Mouse (Mus musculus) midbrain, embryonic 16.5 days (tissue): Measurements from ENCODE around the gene Ogn. TPM values are rescaled to one million over a fixed set of nuclear protein-coding genes. Genes with fewer than 3 reads are reported as not detected.
"Not testable (repeated sequence)": the region's sequence is repeated elsewhere in the genome, so short reads cannot be mapped to it uniquely, and the experiment has no call there.

Source experiments
- ATAC-seq: fragments of 200-750 bp; cut with Nextera tagmentation; 2 replicates; pipeline ENCODE4 v1.8.0; 2017; ENCODE audit warnings: moderate TSS enrichment
- H3K27ac ChIP-seq: fragments of 300-500 bp; sonication (generic); 2 replicates; pipeline ENCODE4 v1.5.1; 2014; ENCODE audit warnings: mild to moderate bottlenecking, low read length, mixed read lengths
- H3K27me3 ChIP-seq: fragments of 300-500 bp; sonication (generic); 2 replicates; pipeline ENCODE4 v1.6.1; 2014; ENCODE audit warnings: low read depth, low read length, mixed read lengths; ENCODE audit not compliant: control insufficient read depth, insufficient read depth
- H3K36me3 ChIP-seq: fragments of 300-500 bp; sonication (generic); 2 replicates; pipeline ENCODE4 v1.6.1; 2014; ENCODE audit warnings: mild to moderate bottlenecking, low read length, moderate library complexity, mixed read lengths; ENCODE audit not compliant: control insufficient read depth, insufficient read depth
- H3K4me1 ChIP-seq: fragments of 300-500 bp; sonication (generic); 2 replicates; pipeline ENCODE4 v1.6.1; 2014; ENCODE audit warnings: mild to moderate bottlenecking, low read length, mixed read lengths; ENCODE audit not compliant: control insufficient read depth, insufficient read depth
- H3K4me2 ChIP-seq: fragments of 300-500 bp; sonication (generic); 2 replicates; pipeline ENCODE4 v1.6.1; 2014; ENCODE audit warnings: mild to moderate bottlenecking, low read length, mixed read lengths
- H3K4me3 ChIP-seq: fragments of 300-500 bp; sonication (generic); 2 replicates; pipeline ENCODE4 v1.5.1; 2014; ENCODE audit warnings: low read depth, mild to moderate bottlenecking, low read length, moderate library complexity, mixed read lengths
- H3K9ac ChIP-seq: fragments of 300-500 bp; sonication (generic); 2 replicates; pipeline ENCODE4 v1.6.1; 2014; ENCODE audit warnings: low read depth, low read length, mixed read lengths
- H3K9me3 ChIP-seq: fragments of 300-500 bp; sonication (generic); replicated peaks from 2 replicates; pipeline ENCODE4 v1.6.1; 2014; ENCODE audit warnings: mild to moderate bottlenecking, low read length, mixed read lengths; ENCODE audit not compliant: control insufficient read depth, poor library complexity, severe bottlenecking
- WGBS: fragments of 180-500 bp; shearing (Covaris S2); extraction: QIAGEN DNeasy Blood & Tissue Kit; methylation state at CpG from one replicate; pipeline ENCODE4 v1.1.7; 2014; 5-methylcytosine and 5-hydroxymethylcytosine counted together
- polyA plus RNA-seq: library from polyadenylated mRNA; unstranded; fragments of >200 nt; fragmentation: Nextera tagmentation; extraction: Ambion mirVana; gene quantifications from 2 replicates; pipeline ENCODE4 v1.2.1, GENCODE M21; 2015

Ogn gene
- polyA plus RNA-seq, 1 experiment from 2014 or later, result 11.4 TPM

- H3K9ac ChIP-seq, result no peak overlapping the region
- ATAC-seq, result no peak
- no peaks in the 10 kb centered on the region for H3K9me3 ChIP-seq
- no peak overlapping the region for H3K4me3 ChIP-seq
- WGBS, result 96% methylated on average over 6 of the region's 6 CpGs
- H3K4me1 ChIP-seq, result no peaks in the 10 kb centered on the region
- no peaks in the 10 kb centered on the region for H3K27me3 ChIP-seq
- H3K4me2 ChIP-seq, result no peak overlapping the region
- no peak overlapping the region for H3K27ac ChIP-seq
- no peaks in the 10 kb centered on the region for H3K36me3 ChIP-seq
Measured at GRCm38 (mm10) chr13:49586062-49586461, 21.8 kb upstream of the Ogn start.

GRCm38 (mm10) chr13:49602541-49602940, 5.3 kb upstream of the Ogn start:
- H3K36me3 ChIP-seq, H3K4me2 ChIP-seq, H3K9ac ChIP-seq, H3K4me3 ChIP-seq, ATAC-seq, H3K27ac ChIP-seq, H3K9me3 ChIP-seq, H3K27me3 ChIP-seq, H3K4me1 ChIP-seq: not testable (repeated sequence)
- 25% methylated on average over 2 of the region's 2 CpGs for WGBS

DNA sequence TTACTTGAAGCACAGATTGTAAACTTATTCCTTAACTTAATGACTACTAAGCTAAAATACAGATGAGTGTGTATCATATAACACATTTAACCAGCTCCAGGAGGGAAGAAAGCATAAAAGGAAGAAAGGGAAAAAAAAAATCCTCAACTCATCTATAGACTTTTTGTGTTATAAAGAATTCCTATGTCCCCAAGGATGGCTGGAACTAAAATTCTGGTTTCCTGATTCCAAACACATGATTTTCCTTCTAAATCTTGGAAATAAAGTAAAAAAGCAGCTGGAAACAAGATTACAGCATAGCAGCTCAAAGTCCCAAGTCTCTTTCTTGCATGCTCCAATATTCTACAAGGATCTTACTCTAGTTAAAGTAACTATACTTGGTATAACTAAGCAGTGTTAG, 4.2 kb upstream of the Ogn start:
- ATAC-seq, result no peak
- no peaks in the 10 kb centered on the region for H3K27me3 ChIP-seq
- H3K9me3 ChIP-seq, result no peaks in the 10 kb centered on the region
- no peak overlapping the region for H3K9ac ChIP-seq
- no peak overlapping the region for H3K4me3 ChIP-seq
- H3K36me3 ChIP-seq, result no peaks in the 10 kb centered on the region
- H3K27ac ChIP-seq, result no peak overlapping the region
- H3K4me2 ChIP-seq, result no peak overlapping the region
- no peaks in the 10 kb centered on the region for H3K4me1 ChIP-seq

GRCm38 (mm10) chr13:49608589-49609322, 910 bp downstream of the Ogn start:
- WGBS, result 77% methylated on average over 4 of the region's 4 CpGs
- no peak for ATAC-seq

DNA sequence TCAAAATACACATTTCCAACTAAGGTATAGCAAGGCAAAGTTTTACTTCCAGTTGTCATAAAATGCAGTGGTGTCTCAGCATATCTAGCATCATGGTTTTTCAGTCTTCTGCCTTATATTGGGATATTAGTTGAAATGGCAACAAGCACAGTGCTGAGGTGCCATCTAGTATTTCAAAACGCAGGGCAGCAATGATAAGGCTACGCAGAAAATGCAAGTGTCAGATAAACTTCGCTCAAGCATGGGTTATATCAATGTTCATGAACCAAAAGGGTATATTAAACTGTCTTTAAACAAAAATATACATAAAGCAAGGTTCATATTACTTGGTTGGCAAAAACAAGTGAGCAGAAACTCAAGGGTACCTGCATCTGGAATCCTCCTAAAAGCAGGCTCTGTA, 9.2 kb downstream of the Ogn start:
- H3K27ac ChIP-seq, result no peak overlapping the region
- no peak overlapping the region for H3K4me2 ChIP-seq
- no peaks in the 10 kb centered on the region for H3K9me3 ChIP-seq
- no peaks in the 10 kb centered on the region for H3K4me1 ChIP-seq
- H3K4me3 ChIP-seq, result no peak overlapping the region
- no peaks in the 10 kb centered on the region for H3K36me3 ChIP-seq
- no peak overlapping the region for H3K9ac ChIP-seq
- no peaks in the 10 kb centered on the region for H3K27me3 ChIP-seq
- WGBS, result 96% methylated on average over 3 of the region's 3 CpGs
- no peak for ATAC-seq

More at GRCm38 (mm10) chr13:49608589-49609322, 910 bp downstream of the Ogn start:
- no peaks in the 10 kb centered on the region for H3K9me3 ChIP-seq
- H3K36me3 ChIP-seq, result no peaks in the 10 kb centered on the region
- H3K27me3 ChIP-seq, result no peaks in the 10 kb centered on the region
- H3K9ac ChIP-seq, result no peak overlapping the region
- no peak overlapping the region for H3K4me2 ChIP-seq
- no peaks in the 10 kb centered on the region for H3K4me1 ChIP-seq
- H3K4me3 ChIP-seq, result no peak overlapping the region
- H3K27ac ChIP-seq, result no peak overlapping the region

GRCm38 (mm10) chr13:49618365-49618764, 10.5 kb downstream of the Ogn start:
- H3K4me3 ChIP-seq, result no peak overlapping the region
- H3K27ac ChIP-seq, result no peak overlapping the region
- no peaks in the 10 kb centered on the region for H3K4me1 ChIP-seq
- H3K9ac ChIP-seq, result no peak overlapping the region
- no peaks in the 10 kb centered on the region for H3K27me3 ChIP-seq
- ATAC-seq, result no peak
- H3K36me3 ChIP-seq, result no peaks in the 10 kb centered on the region
- H3K4me2 ChIP-seq, result no peak overlapping the region
- H3K9me3 ChIP-seq, result no peaks in the 10 kb centered on the region

- Histone ChIP-seq H3K4me3 (no peak overlapping the region), H3K27me3 (no peaks in the 10 kb centered on the region), H3K9me3 (no peaks in the 10 kb centered on the region), H3K4me1 (no peaks in the 10 kb centered on the region), H3K4me2 (no peak overlapping the region), H3K36me3 (no peaks in the 10 kb centered on the region), H3K9ac (no peak overlapping the region), H3K27ac (no peak overlapping the region)
- ATAC-seq, result no peak
- WGBS, result 98% methylated on average over 1 of the region's 1 CpGs
Measured at GRCm38 (mm10) chr13:49623216-49623615, 15.4 kb downstream of the Ogn start.

DNA sequence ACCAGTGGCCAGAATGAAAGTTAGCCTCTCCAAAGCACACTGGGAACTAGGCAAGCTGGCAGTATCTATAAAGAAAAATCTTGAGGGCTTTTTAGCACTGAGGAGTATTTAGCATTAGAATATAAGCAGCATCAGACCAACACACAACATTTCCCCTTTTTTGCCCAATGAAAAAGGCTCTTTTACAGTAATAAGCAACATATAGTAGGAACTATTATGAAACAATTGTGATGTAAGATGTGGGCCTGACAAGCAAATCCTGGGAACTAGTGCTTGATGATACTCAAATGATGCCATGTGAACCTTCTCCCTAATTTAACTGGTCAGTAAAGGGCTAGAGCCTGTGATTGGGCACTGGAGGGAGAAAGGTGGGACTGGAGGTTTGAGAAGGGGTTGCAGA, 20.3 kb downstream of the Ogn start:
- H3K4me2 ChIP-seq, result no peak overlapping the region
- H3K27ac ChIP-seq, result no peak overlapping the region
- no peaks in the 10 kb centered on the region for H3K4me1 ChIP-seq
- H3K9ac ChIP-seq, result no peak overlapping the region
- H3K4me3 ChIP-seq, result no peak overlapping the region
- ATAC-seq, result no peak
- H3K27me3 ChIP-seq, result no peaks in the 10 kb centered on the region
- H3K9me3 ChIP-seq, result no peaks in the 10 kb centered on the region
- no peaks in the 10 kb centered on the region for H3K36me3 ChIP-seq

- ATAC-seq, result no peak
- Histone ChIP-seq H3K4me1 (no peaks in the 10 kb centered on the region), H3K4me3 (no peak overlapping the region), H3K36me3 (no peaks in the 10 kb centered on the region), H3K9ac (no peak overlapping the region), H3K27ac (no peak overlapping the region), H3K4me2 (no peak overlapping the region), H3K9me3 (no peaks in the 10 kb centered on the region), H3K27me3 (no peaks in the 10 kb centered on the region)
- WGBS, result 78% methylated on average over 2 of the region's 2 CpGs
Measured at GRCm38 (mm10) chr13:49629076-49629475, 21.2 kb downstream of the Ogn start.
